Mouse (Mus musculus) effector memory CD4-positive, alpha-beta T cell, adult 7 months (primary cell): ENCODE measurements around the gene Arid2. TPM values are rescaled to one million over a fixed set of nuclear protein-coding genes. Genes with fewer than 3 reads are reported as not detected.

Source experiments
- polyA plus RNA-seq: library from polyadenylated mRNA; unstranded; fragments of 100-300 nt; shearing (Covaris generic); gene quantifications from one replicate; pipeline ENCODE4 v1.2.1, GENCODE M21; 2017

The Arid2 gene
- polyA plus RNA-seq = 26.0 TPM

DNA sequence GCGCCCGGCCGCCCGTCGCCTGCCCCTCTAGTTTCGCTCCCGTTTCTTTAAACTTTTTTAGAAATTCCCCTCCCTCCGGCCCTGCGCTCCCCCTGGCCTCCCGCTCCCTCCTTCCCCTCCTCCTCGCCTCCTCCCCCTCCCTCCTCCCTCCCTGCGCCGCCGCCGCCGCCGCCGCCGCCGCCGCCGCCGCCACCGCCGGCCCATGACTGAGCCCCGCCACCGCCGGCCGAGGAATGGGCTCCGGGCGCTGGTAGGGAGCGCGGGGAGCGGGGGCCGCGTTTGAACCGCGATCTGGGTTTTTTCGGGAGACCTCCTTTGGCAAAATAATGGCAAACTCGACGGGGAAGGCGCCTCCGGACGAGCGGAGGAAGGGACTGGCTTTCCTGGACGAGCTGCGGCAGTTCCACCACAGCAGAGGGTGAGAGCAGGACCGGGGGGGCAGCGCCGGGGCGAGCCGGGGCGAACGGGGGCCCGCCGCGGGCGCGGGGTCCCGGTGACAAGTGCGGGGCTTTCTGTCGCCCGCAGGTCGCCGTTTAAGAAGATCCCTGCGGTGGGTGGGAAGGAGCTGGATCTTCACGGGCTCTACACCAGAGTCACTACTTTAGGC, at the start of gene Arid2:
Arid2 (plus strand) TSS at position 150 of the 607 bp plus-strand sequence.

Other genes with a start within 250 kb of the Arid2 start
- gene Scaf11, start 173.3 kb downstream of the Arid2 start, polyA plus RNA-seq = 74.9 TPM